ENCODE assay signal across 8 mouse cellular contexts in the genomic region with DNA sequence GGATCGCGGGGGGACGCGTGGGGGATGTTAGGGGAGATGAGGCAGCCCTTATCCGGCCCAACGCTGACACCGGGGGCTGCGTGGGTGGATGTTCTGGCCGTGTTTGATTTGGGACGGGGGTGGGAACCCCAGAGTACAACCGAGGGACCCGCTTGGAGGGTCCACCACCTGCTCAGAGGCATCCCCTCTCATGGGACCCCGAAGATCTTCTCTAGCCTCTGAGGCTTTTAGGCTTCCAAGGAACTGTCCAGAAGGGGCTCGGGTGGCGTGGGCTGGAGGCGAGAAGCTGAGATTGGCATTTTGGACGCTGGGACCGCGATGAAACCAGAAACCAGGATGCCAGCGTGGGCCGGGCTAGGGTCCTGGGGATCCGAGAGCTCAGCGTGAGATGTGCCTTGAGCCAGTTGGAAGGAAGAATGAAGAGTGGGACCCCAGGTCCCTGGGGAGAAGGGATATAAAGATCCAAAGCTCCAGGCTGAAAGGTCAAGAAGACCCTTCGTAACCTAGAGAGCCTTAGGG. TPM values are rescaled to one million over a fixed set of nuclear protein-coding genes. Genes with fewer than 3 reads are reported as not detected.
A peak's percentile ranks its signal among the peaks of the same experiment; 100 is the strongest.
DNase-seq lines count a peak whose midpoint lies in the region; ATAC-seq lines count a peak whose summit lies in the region.

No protein-coding gene starts in this region.

- peak; percentile 45 for DNase-seq in embryo, embryonic 10 days (ENCODE audit: low spot score)
- DNase-seq in embryo, embryonic 9.5 days (ENCODE audit: extremely low spot score): no peak
- DNase-seq in 3T3-L1 (ENCODE audit: low read depth, low spot score): peak; percentile 49
- peak; percentile 44 to 47 for DNase-seq in cerebellum, postnatal 10 days
- no peak for DNase-seq in hindbrain, embryonic 10.5 days (ENCODE audit: low spot score)
- DNase-seq in retina, postnatal 1 day: peak; percentile 51
- no peak for DNase-seq in thymus, postnatal 25 days

- peak overlapping the region; percentile 91 for H3K4me2 ChIP-seq in liver, embryonic 16.5 days (ENCODE audit: low read depth, low read length)

- peak overlapping the region; percentile 90 for H3K27ac ChIP-seq in hindbrain, embryonic 10.5 days
- H3K27ac ChIP-seq in liver, embryonic 16.5 days (ENCODE audit: low read length): no peak overlapping the region; the same call in 1 of the 2 replicates

- H3K36me3 ChIP-seq in hindbrain, embryonic 10.5 days: no peaks in the 10 kb centered on the region
- H3K36me3 ChIP-seq in liver, embryonic 16.5 days (ENCODE audit: control insufficient read depth, insufficient read depth): no peaks in the 10 kb centered on the region

- no peaks in the 10 kb centered on the region for H3K9me3 ChIP-seq in hindbrain, embryonic 10.5 days
- H3K9me3 ChIP-seq in liver, embryonic 16.5 days (replicated peaks; ENCODE audit: control insufficient read depth, low read length): no peaks in the 10 kb centered on the region

- H3K4me3 ChIP-seq in hindbrain, embryonic 10.5 days: peak overlapping the region; percentile 84
- H3K4me3 ChIP-seq in liver, embryonic 16.5 days (ENCODE audit: low read depth, low read length): peak overlapping the region; percentile 68

- no peak for ATAC-seq in liver, embryonic 16.5 days (ENCODE audit: low read depth)

- no peaks in the 10 kb centered on the region for H3K27me3 ChIP-seq in hindbrain, embryonic 10.5 days (ENCODE audit: insufficient read depth, poor library complexity, severe bottlenecking)
- no peaks in the 10 kb centered on the region for H3K27me3 ChIP-seq in liver, embryonic 16.5 days (ENCODE audit: control insufficient read depth, insufficient read depth, low read depth, low read length)

- under 1% methylated on average over 24 of the region's 24 CpGs for WGBS in hindbrain, embryonic 10.5 days
- 0% methylated on average over 24 of the region's 24 CpGs for WGBS in liver, embryonic 16.5 days (ENCODE audit: insufficient replicate concordance)

- peak overlapping the region; percentile 62 for H3K9ac ChIP-seq in liver, embryonic 16.5 days (ENCODE audit: low read depth, low read length)

- peaks cover 39% of the 10 kb centered on the region for H3K4me1 ChIP-seq in hindbrain, embryonic 10.5 days (replicated peaks)
- H3K4me1 ChIP-seq in liver, embryonic 16.5 days (ENCODE audit: control insufficient read depth, low read depth, low read length): peaks cover 3% of the 10 kb centered on the region; the same call in 1 of the 2 replicates

RNA-seq across cellular contexts. Expression of gene Mgat5, which starts 0.7 kb away (rescaled TPM):
- polyA plus RNA-seq in hindbrain, embryonic 10.5 days (2016; fragmentation: Nextera tagmentation; extraction: Ambion mirVana): 4.7 and 7.0 TPM in 2 replicates
- 0.83 and 0.98 TPM in 2 replicates for polyA plus RNA-seq in liver, embryonic 16.5 days (2015; fragmentation: Nextera tagmentation; extraction: Ambion mirVana)

Comparison
In these comparisons a context has a peak if more than half of its experiments do, and no peak if none do; other contexts are left out.
1. DNase-seq: peak in embryo, embryonic 10 days (single experiment), 3T3-L1 (single experiment), cerebellum, postnatal 10 days (2 of 2) and retina, postnatal 1 day (single experiment); none in embryo, embryonic 9.5 days (single experiment), hindbrain, embryonic 10.5 days (single experiment) and thymus, postnatal 25 days (single experiment).